Mouse (Mus musculus) hindbrain, embryonic 12.5 days (tissue): ENCODE results near the gene Sgsh. TPM values are rescaled to one million over a fixed set of nuclear protein-coding genes. Genes with fewer than 3 reads are reported as not detected.
"Not testable (repeated sequence)": the region's sequence is repeated elsewhere in the genome, so short reads cannot be mapped to it uniquely, and the experiment has no call there.

Source experiments
- ATAC-seq: fragments of 200-750 bp; cut with Nextera tagmentation; 2 replicates; pipeline ENCODE4 v1.8.0; 2017; ENCODE audit warnings: moderate TSS enrichment; ENCODE audit not compliant: low FRiP score
- H3K27ac ChIP-seq: fragments of 300-500 bp; sonication (generic); 2 replicates; pipeline ENCODE4 v1.5.1; 2016; ENCODE audit warnings: mild to moderate bottlenecking
- H3K27me3 ChIP-seq: fragments of 300-500 bp; sonication (generic); 2 replicates; pipeline ENCODE4 v1.6.1; 2016; ENCODE audit warnings: mild to moderate bottlenecking
- H3K36me3 ChIP-seq: fragments of 300-500 bp; sonication (generic); 2 replicates; pipeline ENCODE4 v1.6.1; 2016; ENCODE audit warnings: mild to moderate bottlenecking
- H3K4me1 ChIP-seq: fragments of 300-500 bp; sonication (generic); 2 replicates; pipeline ENCODE4 v1.6.1; 2016
- H3K4me2 ChIP-seq: fragments of 300-500 bp; sonication (generic); replicated peaks from 2 replicates; pipeline ENCODE4 v1.6.1; 2016; ENCODE audit warnings: mild to moderate bottlenecking
- H3K4me3 ChIP-seq: fragments of 300-500 bp; sonication (generic); 2 replicates; pipeline ENCODE4 v1.5.1; 2016; ENCODE audit warnings: mild to moderate bottlenecking
- H3K9ac ChIP-seq: fragments of 300-500 bp; sonication (generic); 2 replicates; pipeline ENCODE4 v1.6.1; 2016; ENCODE audit warnings: mild to moderate bottlenecking, moderate library complexity
- H3K9me3 ChIP-seq: fragments of 300-500 bp; sonication (generic); replicated peaks from 2 replicates; pipeline ENCODE4 v1.6.1; 2016; ENCODE audit warnings: mild to moderate bottlenecking
- WGBS: fragments of 180-500 bp; shearing (Covaris S2); methylation state at CpG from one replicate; pipeline ENCODE4 v1.1.7; 2016; 5-methylcytosine and 5-hydroxymethylcytosine counted together
- polyA plus RNA-seq: library from polyadenylated mRNA; unstranded; fragments of >200 nt; fragmentation: Nextera tagmentation; extraction: Ambion mirVana; gene quantifications from 2 replicates; pipeline ENCODE4 v1.2.1, GENCODE M21; 2016

Sgsh gene
- polyA plus RNA-seq, 1 experiment from 2014 or later, result 4.4 TPM

DNA sequence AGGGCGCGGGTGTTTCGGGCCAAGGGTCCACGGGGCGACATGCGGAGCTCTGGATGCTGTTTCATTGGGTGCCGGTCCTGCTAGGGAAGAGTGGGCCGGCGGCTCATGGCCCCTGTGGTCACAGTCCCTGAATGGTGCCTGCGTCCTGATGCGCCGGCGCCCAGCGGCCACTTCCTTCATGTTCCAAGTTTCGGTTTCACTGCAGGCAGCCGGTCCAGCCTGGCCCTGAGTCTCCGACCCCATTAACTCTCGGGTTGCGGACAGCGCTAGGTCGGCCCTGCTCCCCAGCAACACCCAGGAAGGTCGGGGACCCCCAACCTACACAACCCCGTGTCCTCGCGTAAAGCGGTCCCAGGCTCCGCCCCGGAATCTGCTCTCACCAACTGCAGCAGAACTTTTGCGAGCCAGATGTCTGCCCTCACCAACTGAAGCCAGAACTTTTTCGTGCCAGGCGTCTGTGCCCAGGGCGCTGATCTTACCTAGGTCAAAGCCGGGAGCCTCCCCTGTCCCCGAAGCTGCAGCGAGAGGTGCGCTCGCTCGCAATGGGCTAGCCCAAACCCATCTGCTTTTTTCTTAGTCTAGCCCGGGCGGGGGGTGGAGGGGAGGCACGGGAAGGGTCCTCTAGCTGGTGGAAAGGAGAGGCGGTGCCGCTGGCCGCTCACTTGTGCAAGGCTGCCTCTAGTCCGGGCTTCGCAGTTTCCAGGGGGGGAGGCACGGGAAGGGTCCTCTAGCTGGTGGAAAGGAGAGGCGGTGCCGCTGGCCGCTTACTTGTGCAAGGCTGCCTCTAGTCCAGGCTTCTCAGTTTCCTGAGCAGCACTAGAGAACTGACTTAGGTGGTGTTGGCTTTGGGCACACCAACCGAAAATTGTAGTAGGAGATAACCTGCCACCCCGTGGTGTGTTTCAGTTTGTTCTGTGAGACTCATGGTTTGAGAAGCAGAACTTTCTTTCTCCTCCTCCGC lies 35.2 kb upstream of the Sgsh start:
- no peak overlapping the region for H3K27ac ChIP-seq
- 2% methylated on average over 53 of the region's 53 CpGs for WGBS
- peak overlapping the region; percentile 53 for H3K4me3 ChIP-seq
- no peaks in the 10 kb centered on the region for H3K9me3 ChIP-seq
- H3K4me1 ChIP-seq, result peaks cover 22% of the 10 kb centered on the region
- peaks cover 81% of the 10 kb centered on the region for H3K27me3 ChIP-seq
- no peak; the same call in 1 of the 2 replicates for ATAC-seq
- H3K36me3 ChIP-seq, result no peaks in the 10 kb centered on the region
- peak overlapping the region; percentile 98 for H3K4me2 ChIP-seq
- peak overlapping the region; percentile 59 for H3K9ac ChIP-seq

- Histone ChIP-seq H3K27me3 (peaks cover 74% of the 10 kb centered on the region), H3K36me3 (no peaks in the 10 kb centered on the region), H3K9ac (peak overlapping the region; percentile 59), H3K4me3 (peak overlapping the region; percentile 53), H3K4me2 (peak overlapping the region; percentile 98), H3K9me3 (no peaks in the 10 kb centered on the region), H3K27ac (no peak overlapping the region), H3K4me1 (peaks cover 22% of the 10 kb centered on the region)
- under 1% methylated on average over 35 of the region's 35 CpGs for WGBS
- ATAC-seq, result no peak
These were observed 34.5 kb upstream of the Sgsh start for GRCm38 (mm10) chr11:119389851-119390270.

- not testable (repeated sequence) for H3K27ac ChIP-seq, H3K9ac ChIP-seq, H3K4me3 ChIP-seq, ATAC-seq, H3K9me3 ChIP-seq, H3K4me2 ChIP-seq, H3K36me3 ChIP-seq
- H3K27me3 ChIP-seq, result peaks cover 48% of the 10 kb centered on the region
- H3K4me1 ChIP-seq, result peaks cover 14% of the 10 kb centered on the region
- 40% methylated on average over 3 of the region's 3 CpGs for WGBS
These were observed 31.9 kb upstream of the Sgsh start for GRCm38 (mm10) chr11:119387273-119387672.

- 97% methylated on average over 5 of the region's 5 CpGs for WGBS
These were observed 31.0 kb upstream of the Sgsh start for GRCm38 (mm10) chr11:119386306-119386705.

DNA sequence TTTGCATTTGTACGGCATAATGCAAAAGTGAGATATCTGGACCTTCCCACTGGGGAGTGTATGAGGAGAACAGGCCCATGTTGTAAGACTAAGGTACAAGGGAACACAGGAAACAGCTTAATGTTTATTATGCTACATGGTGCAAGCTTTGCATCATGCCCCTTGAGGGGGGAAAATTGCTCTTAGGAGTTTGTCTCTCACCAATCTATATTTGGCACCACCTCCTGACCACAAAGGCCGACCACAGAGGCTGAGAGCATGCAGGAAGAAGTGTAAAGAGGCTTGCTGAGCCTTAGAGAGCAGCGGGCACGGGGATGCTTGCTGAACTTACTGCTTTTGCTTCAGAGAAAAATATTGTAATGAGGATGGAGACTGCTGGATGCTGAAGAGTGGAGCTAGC lies 29.6 kb upstream of the Sgsh start:
- H3K27ac ChIP-seq, result no peak overlapping the region
- no peak overlapping the region for H3K4me2 ChIP-seq
- H3K4me1 ChIP-seq, result peaks cover 4% of the 10 kb centered on the region
- WGBS, result 81% methylated on average over 4 of the region's 4 CpGs
- H3K9ac ChIP-seq, result no peak overlapping the region
- no peak overlapping the region for H3K4me3 ChIP-seq
- ATAC-seq, result no peak
- H3K36me3 ChIP-seq, result peaks cover 2% of the 10 kb centered on the region; the same call in 1 of the 2 replicates
- H3K27me3 ChIP-seq, result peaks cover 25% of the 10 kb centered on the region
- no peaks in the 10 kb centered on the region for H3K9me3 ChIP-seq

More at GRCm38 (mm10) chr11:119386306-119386705, 31.0 kb upstream of the Sgsh start:
- no peak for ATAC-seq
- no peaks in the 10 kb centered on the region for H3K9me3 ChIP-seq
- H3K4me1 ChIP-seq, result peaks cover 14% of the 10 kb centered on the region
- H3K4me3 ChIP-seq, result no peak overlapping the region
- no peak overlapping the region for H3K27ac ChIP-seq
- H3K36me3 ChIP-seq, result no peaks in the 10 kb centered on the region
- H3K27me3 ChIP-seq, result peaks cover 39% of the 10 kb centered on the region
- H3K9ac ChIP-seq, result no peak overlapping the region
- H3K4me2 ChIP-seq, result no peak overlapping the region

DNA sequence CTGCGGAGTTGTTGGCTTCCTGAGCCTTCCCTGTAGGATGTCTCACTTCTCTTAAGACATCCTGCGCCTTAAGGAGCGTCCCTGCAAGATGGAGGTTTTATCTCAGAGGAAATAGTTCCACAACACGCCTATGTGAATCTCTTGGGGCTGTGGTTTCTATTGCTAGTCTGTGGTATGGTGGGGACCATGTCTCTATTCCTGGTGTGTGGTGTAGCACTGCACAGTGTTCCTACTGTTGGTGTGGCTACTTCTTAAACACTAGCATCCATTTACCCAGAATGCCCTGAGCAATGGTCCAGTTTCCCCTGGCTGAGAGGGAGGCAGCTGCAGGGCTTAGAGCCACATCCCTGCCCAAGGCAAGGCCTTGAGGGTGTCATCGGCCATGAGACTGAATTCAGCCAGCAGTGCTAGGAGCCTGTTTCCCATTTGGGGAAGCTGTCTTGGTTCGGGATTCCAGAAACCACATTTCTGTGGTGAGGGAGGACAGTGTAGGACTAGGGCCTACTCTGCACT lies 27.1 kb upstream of the Sgsh start:
- Histone ChIP-seq H3K9me3 (no peaks in the 10 kb centered on the region), H3K4me3 (no peak overlapping the region), H3K4me1 (no peaks in the 10 kb centered on the region), H3K36me3 (peaks cover 12% of the 10 kb centered on the region), H3K9ac (no peak overlapping the region), H3K27ac (no peak overlapping the region), H3K4me2 (no peak overlapping the region), H3K27me3 (no peaks in the 10 kb centered on the region)
- WGBS, result 74% methylated on average over 6 of the region's 6 CpGs
- no peak for ATAC-seq

GRCm38 (mm10) chr11:119381631-119382337 lies 26.4 kb upstream of the Sgsh start:
- H3K27ac ChIP-seq, result no peak overlapping the region
- whole genome bisulfite sequencing, result 89% methylated on average over 9 of the region's 9 CpGs
- H3K4me1 ChIP-seq, result no peaks in the 10 kb centered on the region
- H3K4me2 ChIP-seq, result no peak overlapping the region
- H3K4me3 ChIP-seq, result no peak overlapping the region
- peaks cover 16% of the 10 kb centered on the region for H3K36me3 ChIP-seq
- no peak for ATAC-seq
- H3K27me3 ChIP-seq, result no peaks in the 10 kb centered on the region
- H3K9ac ChIP-seq, result no peak overlapping the region
- no peaks in the 10 kb centered on the region for H3K9me3 ChIP-seq

GRCm38 (mm10) chr11:119378551-119378950 lies 23.2 kb upstream of the Sgsh start:
- Histone ChIP-seq H3K4me1 (no peaks in the 10 kb centered on the region), H3K27ac (no peak overlapping the region), H3K9me3 (no peaks in the 10 kb centered on the region), H3K9ac (no peak overlapping the region), H3K4me3 (no peak overlapping the region), H3K36me3 (peaks cover 16% of the 10 kb centered on the region), H3K27me3 (no peaks in the 10 kb centered on the region), H3K4me2 (no peak overlapping the region)
- ATAC-seq, result no peak
- 92% methylated on average over 1 of the region's 1 CpGs for WGBS

DNA sequence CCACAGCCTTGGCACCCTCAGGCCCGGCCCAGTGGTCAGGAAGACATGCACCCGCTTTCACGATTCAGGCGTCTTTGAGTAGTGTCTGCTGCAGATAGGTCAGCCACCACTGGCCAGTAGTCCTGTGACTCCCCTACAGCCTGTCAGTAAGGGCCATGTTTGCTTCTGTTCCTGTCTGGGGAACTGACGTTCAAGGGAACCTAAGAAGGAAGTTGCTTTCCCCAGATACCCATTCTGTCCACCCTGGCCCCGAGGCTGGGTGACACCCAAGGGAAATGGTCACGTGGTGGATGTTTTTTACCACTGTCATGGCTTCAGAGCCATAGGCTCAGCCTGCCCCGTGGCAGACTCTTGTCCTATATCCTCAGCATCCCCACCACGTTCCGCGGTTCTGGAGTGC lies 22.0 kb upstream of the Sgsh start:
- Histone ChIP-seq H3K4me1 (no peaks in the 10 kb centered on the region), H3K4me2 (no peak overlapping the region), H3K27ac (no peak overlapping the region), H3K36me3 (peaks cover 16% of the 10 kb centered on the region), H3K4me3 (no peak overlapping the region), H3K9ac (no peak overlapping the region), H3K9me3 (no peaks in the 10 kb centered on the region), H3K27me3 (no peaks in the 10 kb centered on the region)
- 93% methylated on average over 11 of the region's 11 CpGs for WGBS
- ATAC-seq, result no peak

DNA sequence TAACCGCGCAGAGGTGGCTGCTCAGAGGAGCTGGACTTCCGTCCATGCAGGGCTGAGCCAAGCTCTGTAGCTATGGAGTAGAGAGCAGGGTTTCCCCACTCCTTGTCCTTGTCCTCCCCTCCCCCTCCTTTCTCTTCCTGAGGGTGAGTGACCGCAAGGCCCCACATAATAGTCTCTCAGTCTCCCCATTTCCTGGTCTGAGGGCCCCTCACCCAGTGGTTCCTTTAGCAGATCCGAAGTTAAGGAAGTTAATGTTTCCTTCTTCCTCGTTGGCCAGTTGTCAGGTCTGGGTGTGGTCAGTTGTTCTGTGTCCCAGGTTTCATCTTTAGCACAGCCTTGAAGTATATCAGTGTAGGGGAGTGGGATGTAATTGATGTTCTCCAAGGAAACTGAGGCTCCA lies 20.1 kb upstream of the Sgsh start:
- no peaks in the 10 kb centered on the region for H3K27me3 ChIP-seq
- no peaks in the 10 kb centered on the region for H3K4me1 ChIP-seq
- no peak overlapping the region for H3K27ac ChIP-seq
- no peak overlapping the region for H3K9ac ChIP-seq
- ATAC-seq, result no peak
- 84% methylated on average over 6 of the region's 6 CpGs for WGBS
- H3K9me3 ChIP-seq, result no peaks in the 10 kb centered on the region
- peaks cover 16% of the 10 kb centered on the region for H3K36me3 ChIP-seq
- H3K4me2 ChIP-seq, result no peak overlapping the region
- no peak overlapping the region for H3K4me3 ChIP-seq

DNA sequence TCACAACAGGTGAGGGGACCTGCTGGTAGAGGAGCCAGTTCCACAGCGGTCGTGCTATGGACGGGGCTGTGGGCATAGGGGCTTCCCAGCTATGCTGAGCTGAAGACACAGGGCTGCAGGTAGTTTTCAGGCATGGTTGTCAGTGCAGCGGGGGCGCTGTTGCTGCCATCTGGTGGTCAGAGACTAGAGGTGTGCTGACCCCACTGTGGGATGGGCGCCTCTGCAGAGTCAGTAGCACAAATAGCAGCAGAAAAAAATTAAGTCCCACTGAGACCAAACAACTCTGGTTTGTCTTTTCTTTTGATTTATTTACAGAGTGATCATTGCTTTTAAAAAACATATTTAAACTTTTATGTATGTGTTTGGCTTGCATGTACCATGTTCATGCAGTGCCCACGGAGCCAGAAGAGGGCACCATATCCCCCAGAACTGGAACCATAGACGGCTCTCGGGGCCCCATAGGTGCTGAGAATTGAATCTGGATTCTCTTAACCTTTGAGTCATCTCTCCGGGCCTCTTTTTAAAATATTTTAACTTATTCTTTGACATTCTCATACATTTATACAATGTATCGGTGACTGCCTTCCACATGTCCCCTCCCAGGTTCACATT lies 8.3 kb upstream of the Sgsh start:
- Histone ChIP-seq H3K4me3 (peak overlapping the region; percentile 13; the same call in 1 of the 2 replicates), H3K36me3 (peaks cover 8% of the 10 kb centered on the region; the same call in 1 of the 2 replicates)

More for the DNA sequence above, 8.3 kb upstream of the Sgsh start:
- H3K9ac ChIP-seq, result peak overlapping the region; percentile 51; the same call in 1 of the 2 replicates
- peak overlapping the region; percentile 48; the same call in 1 of the 2 replicates for H3K27ac ChIP-seq
- peaks cover 13% of the 10 kb centered on the region for H3K4me1 ChIP-seq
- H3K9me3 ChIP-seq, result no peaks in the 10 kb centered on the region
- peak; percentile 81 for ATAC-seq
- H3K27me3 ChIP-seq, result no peaks in the 10 kb centered on the region
- 32% methylated on average over 11 of the region's 11 CpGs for WGBS
- peak overlapping the region; percentile 47 for H3K4me2 ChIP-seq
